Mouse (Mus musculus) small intestine, adult 2 months (tissue): ENCODE measurements around the gene Sf3b6. TPM values are rescaled to one million over a fixed set of nuclear protein-coding genes. Genes with fewer than 3 reads are reported as not detected.

Experiments used
- H3K27ac ChIP-seq: fragments of 200-500 bp; 2 replicates; pipeline ENCODE4 v1.5.1; 2012; ENCODE audit warnings: low read depth, low read length, control low read depth, inconsistent platforms; ENCODE audit not compliant: insufficient read depth
- H3K27me3 ChIP-seq: fragments of 200-500 bp; 2 replicates; pipeline ENCODE4 v1.6.1; 2012; ENCODE audit warnings: mild to moderate bottlenecking, moderate library complexity, low read length, inconsistent platforms; ENCODE audit not compliant: control insufficient read depth, insufficient read depth
- H3K36me3 ChIP-seq: fragments of 200-500 bp; 2 replicates; pipeline ENCODE4 v1.6.1; 2012; ENCODE audit warnings: mild to moderate bottlenecking, low read length, control low read depth, inconsistent platforms; ENCODE audit not compliant: control insufficient read depth, insufficient read depth
- H3K4me1 ChIP-seq: fragments of 200-500 bp; 2 replicates; pipeline ENCODE4 v1.6.1; 2012; ENCODE audit warnings: low read length, inconsistent platforms, mixed read lengths; ENCODE audit not compliant: control insufficient read depth, insufficient read depth, insufficient read length
- H3K4me3 ChIP-seq: fragments of 200-500 bp; 2 replicates; pipeline ENCODE4 v1.5.1; 2012; ENCODE audit warnings: low read depth, mild to moderate bottlenecking, control low read depth, inconsistent platforms, low read length, moderate library complexity
- CTCF ChIP-seq: fragments of 200-500 bp; IDR thresholded peaks from 2 replicates; pipeline ENCODE4 v1.5.1; 2012; ENCODE audit warnings: low read depth, mild to moderate bottlenecking, control low read depth, inconsistent platforms, low read length, moderate library complexity, mixed read lengths; ENCODE audit not compliant: insufficient replicate concordance, insufficient read length; ENCODE audit errors: extremely low read depth
- POLR2A ChIP-seq: fragments of 200-500 bp; IDR thresholded peaks from 2 replicates; pipeline ENCODE4 v1.6.1; 2012; ENCODE audit warnings: low read depth, mild to moderate bottlenecking, control low read depth, inconsistent platforms, low read length, moderate library complexity
- WGBS: fragments of 180-500 bp; shearing (Covaris S2); methylation state at CpG from one replicate; pipeline ENCODE4 v1.1.7; 2018; 5-methylcytosine and 5-hydroxymethylcytosine counted together
- polyA plus RNA-seq: library from polyadenylated mRNA; depleted of rRNA; stranded (reverse); fragments of >200 nt; gene quantifications from 2 replicates; pipeline ENCODE4 v1.2.3, GENCODE M21; 2012; rRNA removed

Sf3b6 gene
- 21.5 and 36.9 TPM in 2 replicates for polyA plus RNA-seq

DNA sequence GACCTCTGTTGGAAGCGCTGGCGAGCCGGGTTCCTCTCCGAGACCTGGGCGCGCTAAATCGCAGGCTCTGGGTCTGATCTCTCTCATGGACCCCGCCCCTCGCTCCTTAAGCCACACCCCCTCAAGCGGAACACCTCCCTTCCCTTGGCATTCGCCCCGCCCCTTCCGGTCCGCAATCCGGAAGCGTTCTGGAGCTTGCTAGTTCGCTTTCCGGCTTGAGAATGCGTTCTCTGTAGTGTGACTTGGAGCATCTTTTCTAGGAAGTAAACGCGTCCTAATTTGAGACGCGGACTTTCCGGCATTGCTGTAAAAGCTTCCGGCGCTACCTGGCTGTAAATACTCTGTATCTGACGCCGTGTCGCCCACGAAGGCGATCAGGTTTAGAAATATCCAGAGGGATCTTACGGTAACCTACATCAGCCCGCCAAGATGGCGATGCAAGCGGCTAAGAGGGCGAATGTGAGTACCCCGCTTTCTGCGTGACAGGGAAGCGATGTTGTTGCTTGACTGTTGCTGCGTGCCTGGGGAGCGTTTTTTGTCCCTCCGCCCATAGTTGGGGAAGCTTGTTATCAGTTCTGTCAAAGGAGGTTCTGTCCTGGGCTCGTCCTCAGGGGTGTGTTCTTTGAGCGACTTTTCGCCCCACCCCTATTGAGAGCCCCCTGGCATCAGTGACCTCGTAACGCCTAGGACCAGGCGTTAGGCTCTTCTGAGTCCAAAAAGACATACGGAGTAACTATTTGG, at the start of gene Sf3b6:
Sf3b6 (plus strand) TSS at position 184 of the 741 bp plus-strand sequence.
- WGBS, result under 1% methylated on average over 49 of the region's 49 CpGs
- TF ChIP-seq POLR2A (peak; percentile 85), CTCF (no peak)
- Histone ChIP-seq H3K27me3 (no peaks in the 10 kb centered on the region), H3K4me3 (peak within 1 kb of the TSS; percentile 99), H3K4me1 (peaks cover 5% of the 10 kb centered on the region; the same call in 1 of the 2 replicates), H3K36me3 (peaks cover 16% of the 10 kb centered on the region), H3K27ac (peak within 1 kb of the TSS; percentile 87)

- Histone ChIP-seq H3K27ac (peak within 1 kb of the TSS; percentile 42; the same call in 1 of the 2 replicates), H3K27me3 (no peaks in the 10 kb centered on the region), H3K4me3 (peak within 1 kb of the TSS; percentile 76), H3K4me1 (no peaks in the 10 kb centered on the region), H3K36me3 (no peaks in the 10 kb centered on the region)
- no peak; the same call in 1 of the 2 replicates for TF ChIP-seq POLR2A
- TF ChIP-seq CTCF, result peak; percentile 82
- 4% methylated on average over 61 of the region's 61 CpGs for WGBS
Measured at GRCm38 (mm10) chr12:4768492-4769332, 48.6 kb upstream of the Sf3b6 start, which contains the start of the genes Pfn4 and Fam228b. Gene Pfn4, plus strand, starts transcription at chr12:4769022. Gene Fam228b, minus strand, starts transcription at chr12:4769267.

DNA sequence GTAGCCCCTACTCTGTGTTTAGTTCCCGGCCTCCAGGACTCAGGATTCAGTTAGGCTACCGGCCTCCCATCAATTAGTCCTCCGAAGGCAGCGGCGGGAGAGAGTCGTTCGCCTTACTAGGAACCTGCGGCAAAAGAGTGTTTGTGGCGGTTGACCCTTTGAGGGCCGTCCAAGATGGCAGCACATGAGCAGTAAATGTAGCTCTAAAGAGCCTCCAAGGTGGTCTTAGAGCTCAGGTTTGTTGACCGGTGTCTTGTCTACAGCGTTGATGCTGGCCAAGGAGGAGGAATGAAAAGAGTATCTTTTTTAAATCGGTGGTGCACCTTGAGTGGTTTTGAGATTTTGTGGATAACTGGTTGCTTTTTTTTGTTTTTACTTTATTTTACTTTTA, 48.0 kb upstream of the Sf3b6 start:
- H3K4me1 ChIP-seq, result no peaks in the 10 kb centered on the region
- TF ChIP-seq POLR2A (0 out of 2 replicates have a peak, but pooled peaks have one; percentile 31), CTCF (no peak)
- WGBS, result 21% methylated on average over 13 of the region's 13 CpGs
- no peaks in the 10 kb centered on the region for H3K27me3 ChIP-seq
- no peak overlapping the region for H3K27ac ChIP-seq
- H3K36me3 ChIP-seq, result no peaks in the 10 kb centered on the region
- H3K4me3 ChIP-seq, result peak overlapping the region; percentile 76

GRCm38 (mm10) chr12:4774895-4775587, 42.3 kb upstream of the Sf3b6 start:
- Histone ChIP-seq H3K36me3 (no peaks in the 10 kb centered on the region), H3K27ac (no peak overlapping the region), H3K4me3 (no peak overlapping the region), H3K27me3 (no peaks in the 10 kb centered on the region), H3K4me1 (no peaks in the 10 kb centered on the region)
- no peak for TF ChIP-seq CTCF
- no peak for TF ChIP-seq POLR2A
- WGBS, result 91% methylated on average over 8 of the region's 8 CpGs

GRCm38 (mm10) chr12:4775588-4775949, 41.8 kb upstream of the Sf3b6 start:
- H3K27ac ChIP-seq, result no peak overlapping the region
- H3K36me3 ChIP-seq, result no peaks in the 10 kb centered on the region
- no peak for TF ChIP-seq POLR2A
- no peak for TF ChIP-seq CTCF
- H3K4me1 ChIP-seq, result no peaks in the 10 kb centered on the region
- H3K4me3 ChIP-seq, result no peak overlapping the region
- H3K27me3 ChIP-seq, result no peaks in the 10 kb centered on the region
- WGBS, result 71% methylated on average over 9 of the region's 9 CpGs

- no peak overlapping the region for H3K4me3 ChIP-seq
- H3K27me3 ChIP-seq, result no peaks in the 10 kb centered on the region
- H3K36me3 ChIP-seq, result no peaks in the 10 kb centered on the region
- H3K4me1 ChIP-seq, result no peaks in the 10 kb centered on the region
- no peak overlapping the region for H3K27ac ChIP-seq
- no peak for TF ChIP-seq CTCF
- WGBS, result 78% methylated on average over 6 of the region's 6 CpGs
Measured at GRCm38 (mm10) chr12:4777734-4778133, 39.6 kb upstream of the Sf3b6 start.
